In genomic region chr19:12500124-12500523, GRCm38 (mm10) we compare ENCODE assay signal across 8 mouse cellular contexts. TPM values are rescaled to one million over a fixed set of nuclear protein-coding genes. Genes with fewer than 3 reads are reported as not detected.
DNase-seq lines count a peak whose midpoint lies in the region; ATAC-seq lines count a peak whose summit lies in the region.

No protein-coding gene starts in this region.

- peak; percentile 76 for DNase-seq in layer of hippocampus, adult 11-12 months (ENCODE audit: low spot score)
- DNase-seq in layer of hippocampus, adult 9-10 months (ENCODE audit: low spot score): no peak
- DNase-seq in layer of hippocampus, adult 9-11 months: peak; percentile 89
- peak; percentile 70 for DNase-seq in midbrain, embryonic 10.5 days (ENCODE audit: low spot score)
- no peak for DNase-seq in thymus, postnatal 14 days

- H3K27ac ChIP-seq in embryonic facial prominence, embryonic 12.5 days: no peak overlapping the region
- H3K27ac ChIP-seq in heart, embryonic 12.5 days (ENCODE audit: poor library complexity, severe bottlenecking): no peak overlapping the region
- H3K27ac ChIP-seq in midbrain, embryonic 10.5 days (replicated peaks): peak overlapping the region; percentile 99
- H3K27ac ChIP-seq in stomach, embryonic 16.5 days (ENCODE audit: low read length): peak overlapping the region; percentile 93; the same call in 1 of the 2 replicates

- no peaks in the 10 kb centered on the region for H3K36me3 ChIP-seq in embryonic facial prominence, embryonic 12.5 days
- H3K36me3 ChIP-seq in heart, embryonic 12.5 days: no peaks in the 10 kb centered on the region
- H3K36me3 ChIP-seq in midbrain, embryonic 10.5 days: peaks cover 36% of the 10 kb centered on the region
- no peaks in the 10 kb centered on the region for H3K36me3 ChIP-seq in stomach, embryonic 16.5 days (ENCODE audit: control insufficient read depth, insufficient read depth, low read length)

- H3K9ac ChIP-seq in embryonic facial prominence, embryonic 12.5 days: 0 out of 2 replicates have a peak overlapping the region, but pooled peaks have one; percentile 25
- H3K9ac ChIP-seq in heart, embryonic 12.5 days: no peak overlapping the region
- H3K9ac ChIP-seq in stomach, embryonic 16.5 days (ENCODE audit: low read length): peak overlapping the region; percentile 95

- H3K4me1 ChIP-seq in embryonic facial prominence, embryonic 12.5 days: peaks cover 7% of the 10 kb centered on the region; the same call in 1 of the 2 replicates
- H3K4me1 ChIP-seq in heart, embryonic 12.5 days (replicated peaks): 0 out of 2 replicates have a peak, but pooled peaks cover 4% of the 10 kb centered on the region
- peaks cover 61% of the 10 kb centered on the region for H3K4me1 ChIP-seq in midbrain, embryonic 10.5 days
- H3K4me1 ChIP-seq in stomach, embryonic 16.5 days (ENCODE audit: control insufficient read depth, insufficient read depth, low read length): peaks cover 15% of the 10 kb centered on the region

- H3K27me3 ChIP-seq in embryonic facial prominence, embryonic 12.5 days: 0 out of 2 replicates have a peak, but pooled peaks cover 10% of the 10 kb centered on the region
- peaks cover 35% of the 10 kb centered on the region for H3K27me3 ChIP-seq in heart, embryonic 12.5 days (replicated peaks)
- H3K27me3 ChIP-seq in midbrain, embryonic 10.5 days (ENCODE audit: low read depth, poor library complexity, severe bottlenecking): no peaks in the 10 kb centered on the region
- no peaks in the 10 kb centered on the region for H3K27me3 ChIP-seq in stomach, embryonic 16.5 days (ENCODE audit: control insufficient read depth, insufficient read depth, low read length)

- H3K4me3 ChIP-seq in embryonic facial prominence, embryonic 12.5 days: peak overlapping the region; percentile 71
- no peak overlapping the region for H3K4me3 ChIP-seq in heart, embryonic 12.5 days
- peak overlapping the region; percentile 96 for H3K4me3 ChIP-seq in midbrain, embryonic 10.5 days
- H3K4me3 ChIP-seq in stomach, embryonic 16.5 days (replicated peaks; ENCODE audit: low read length): peak overlapping the region; percentile 82

- ATAC-seq in embryonic facial prominence, embryonic 12.5 days (ENCODE audit: insufficient number of reproducible peaks, insufficient read depth, low FRiP score, low TSS enrichment): 0 out of 2 replicates have a peak, but pooled peaks have one; percentile 11
- ATAC-seq in heart, embryonic 12.5 days (ENCODE audit: insufficient number of reproducible peaks, low FRiP score): no peak
- no peak for ATAC-seq in stomach, embryonic 16.5 days (ENCODE audit: insufficient read depth, low FRiP score)

- no peaks in the 10 kb centered on the region for H3K9me3 ChIP-seq in embryonic facial prominence, embryonic 12.5 days
- H3K9me3 ChIP-seq in heart, embryonic 12.5 days (replicated peaks): no peaks in the 10 kb centered on the region
- H3K9me3 ChIP-seq in midbrain, embryonic 10.5 days (replicated peaks): no peaks in the 10 kb centered on the region
- H3K9me3 ChIP-seq in stomach, embryonic 16.5 days (replicated peaks; ENCODE audit: control insufficient read depth, low read length): no peaks in the 10 kb centered on the region

- 10% methylated on average over 3 of the region's 3 CpGs for WGBS in embryonic facial prominence, embryonic 12.5 days
- 15% methylated on average over 3 of the region's 3 CpGs for WGBS in heart, embryonic 12.5 days
- 0% methylated on average over 3 of the region's 3 CpGs for WGBS in midbrain, embryonic 10.5 days
- WGBS in stomach, embryonic 16.5 days: 10% methylated on average over 3 of the region's 3 CpGs

- peak overlapping the region; percentile 91 for H3K4me2 ChIP-seq in embryonic facial prominence, embryonic 12.5 days (replicated peaks)
- H3K4me2 ChIP-seq in heart, embryonic 12.5 days: peak overlapping the region; percentile 95
- H3K4me2 ChIP-seq in stomach, embryonic 16.5 days (ENCODE audit: low read depth, low read length): peak overlapping the region; percentile 81

RNA-seq across cellular contexts. Expression of gene Dtx4, which starts 1.1 kb away (rescaled TPM):
- polyA plus RNA-seq in embryonic facial prominence, embryonic 12.5 days (2016; fragmentation: Nextera tagmentation; extraction: Ambion mirVana): 10.9 and 13.2 TPM in 2 replicates
- 1.4 and 1.7 TPM in 2 replicates for polyA plus RNA-seq in heart, embryonic 12.5 days (2016; fragmentation: Nextera tagmentation; extraction: Ambion mirVana)
- 54.9 and 59.2 TPM in 2 replicates for polyA plus RNA-seq in midbrain, embryonic 10.5 days (2016; fragmentation: Nextera tagmentation; extraction: Ambion mirVana)
- polyA plus RNA-seq in stomach, embryonic 16.5 days (2015; fragmentation: Nextera tagmentation; extraction: Ambion mirVana): 14.7 and 15.7 TPM in 2 replicates

RNA-seq across cellular contexts. Expression of gene Mpeg1, which starts 39.5 kb away (rescaled TPM):
- 0.41 and 0.49 TPM in 2 replicates for polyA plus RNA-seq in embryonic facial prominence, embryonic 12.5 days (2016; fragmentation: Nextera tagmentation; extraction: Ambion mirVana)
- polyA plus RNA-seq in heart, embryonic 12.5 days (2016; fragmentation: Nextera tagmentation; extraction: Ambion mirVana): 0.06 and 0.18 TPM in 2 replicates
- polyA plus RNA-seq in midbrain, embryonic 10.5 days (2016; fragmentation: Nextera tagmentation; extraction: Ambion mirVana): 0.19 and 0.40 TPM in 2 replicates
- 1.3 and 1.8 TPM in 2 replicates for polyA plus RNA-seq in stomach, embryonic 16.5 days (2015; fragmentation: Nextera tagmentation; extraction: Ambion mirVana)

RNA-seq across cellular contexts. Expression of gene Fam111a, which starts 45.4 kb away (rescaled TPM):
- polyA plus RNA-seq in embryonic facial prominence, embryonic 12.5 days (2016; fragmentation: Nextera tagmentation; extraction: Ambion mirVana): 21.6 and 23.4 TPM in 2 replicates
- polyA plus RNA-seq in heart, embryonic 12.5 days (2016; fragmentation: Nextera tagmentation; extraction: Ambion mirVana): 21.0 and 21.8 TPM in 2 replicates
- polyA plus RNA-seq in midbrain, embryonic 10.5 days (2016; fragmentation: Nextera tagmentation; extraction: Ambion mirVana): 20.9 and 21.0 TPM in 2 replicates
- polyA plus RNA-seq in stomach, embryonic 16.5 days (2015; fragmentation: Nextera tagmentation; extraction: Ambion mirVana): 21.1 and 23.5 TPM in 2 replicates

Comparison
In these comparisons a context has a peak if more than half of its experiments do, and no peak if none do; other contexts are left out.
1. DNase-seq: peak in layer of hippocampus, adult 11-12 months (single experiment), layer of hippocampus, adult 9-11 months (single experiment) and midbrain, embryonic 10.5 days (single experiment); none in layer of hippocampus, adult 9-10 months (single experiment) and thymus, postnatal 14 days (single experiment).
2. H3K27ac ChIP-seq: peak in midbrain, embryonic 10.5 days (single experiment) and stomach, embryonic 16.5 days (single experiment); none in embryonic facial prominence, embryonic 12.5 days (single experiment) and heart, embryonic 12.5 days (single experiment).
3. Peak in every context shown above with its lines, with median percentiles within 50 percentile points of each other: H3K4me2 ChIP-seq.